Mouse (Mus musculus): ENCODE results near the gene Trub1. TPM values are rescaled to one million over a fixed set of nuclear protein-coding genes. Genes with fewer than 3 reads are reported as not detected.

Gene Trub1
- polyA plus RNA-seq, 1 experiment: 19.8 TPM

GRCm38 (mm10) chr19:57498884-57499410 is 46.2 kb downstream of the Trub1 start:
- DNase-seq (ENCODE audit: low read depth): no peak
- no peak for TF ChIP-seq POLR2A (IDR thresholded peaks at IDR 0.05; ENCODE audit: borderline replicate concordance, extremely low read depth, insufficient read depth, insufficient read length, poor library complexity, severe bottlenecking)
- no peak for TF ChIP-seq CTCF (IDR thresholded peaks at IDR 0.05; ENCODE audit: borderline replicate concordance, extremely low read depth, insufficient read depth, insufficient read length)

GRCm38 (mm10) chr19:57500254-57500653 is 47.5 kb downstream of the Trub1 start:
- TF ChIP-seq CTCF (IDR thresholded peaks at IDR 0.05; ENCODE audit: borderline replicate concordance, extremely low read depth, insufficient read depth, insufficient read length) (no peak), POLR2A (IDR thresholded peaks at IDR 0.05; ENCODE audit: borderline replicate concordance, extremely low read depth, insufficient read depth, insufficient read length, poor library complexity, severe bottlenecking) (no peak)
- DNase-seq (ENCODE audit: low read depth): no peak

- peak; percentile 56 for DNase-seq (ENCODE audit: low read depth)
- TF ChIP-seq POLR2A (IDR thresholded peaks at IDR 0.05; ENCODE audit: borderline replicate concordance, extremely low read depth, insufficient read depth, insufficient read length, poor library complexity, severe bottlenecking): no peak
- no peak for TF ChIP-seq CTCF (IDR thresholded peaks at IDR 0.05; ENCODE audit: borderline replicate concordance, extremely low read depth, insufficient read depth, insufficient read length)
These were observed 50.4 kb downstream of the Trub1 start for GRCm38 (mm10) chr19:57503144-57503543.

GRCm38 (mm10) chr19:57505048-57505932 is 52.6 kb downstream of the Trub1 start:
- peak; percentile 69 for DNase-seq (ENCODE audit: low read depth)
- TF ChIP-seq POLR2A (IDR thresholded peaks at IDR 0.05; ENCODE audit: borderline replicate concordance, extremely low read depth, insufficient read depth, insufficient read length, poor library complexity, severe bottlenecking): no peak

- TF ChIP-seq CTCF (IDR thresholded peaks at IDR 0.05; ENCODE audit: borderline replicate concordance, extremely low read depth, insufficient read depth, insufficient read length) (no peak), POLR2A (IDR thresholded peaks at IDR 0.05; ENCODE audit: borderline replicate concordance, extremely low read depth, insufficient read depth, insufficient read length, poor library complexity, severe bottlenecking) (no peak)
- DNase-seq (ENCODE audit: low read depth): no peak
These were observed 53.9 kb downstream of the Trub1 start for GRCm38 (mm10) chr19:57506591-57506990.

- no peak for DNase-seq (ENCODE audit: low read depth)
- TF ChIP-seq POLR2A (IDR thresholded peaks at IDR 0.05; ENCODE audit: borderline replicate concordance, extremely low read depth, insufficient read depth, insufficient read length, poor library complexity, severe bottlenecking) (no peak), CTCF (IDR thresholded peaks at IDR 0.05; ENCODE audit: borderline replicate concordance, extremely low read depth, insufficient read depth, insufficient read length) (no peak)
These were observed 55.6 kb downstream of the Trub1 start for GRCm38 (mm10) chr19:57508261-57508788.

GRCm38 (mm10) chr19:57509758-57510319 is 57.1 kb downstream of the Trub1 start:
- DNase-seq (ENCODE audit: low read depth): no peak
- TF ChIP-seq CTCF (IDR thresholded peaks at IDR 0.05; ENCODE audit: borderline replicate concordance, extremely low read depth, insufficient read depth, insufficient read length): no peak
- no peak for TF ChIP-seq POLR2A (IDR thresholded peaks at IDR 0.05; ENCODE audit: borderline replicate concordance, extremely low read depth, insufficient read depth, insufficient read length, poor library complexity, severe bottlenecking)

GRCm38 (mm10) chr19:57510836-57511235 is 58.1 kb downstream of the Trub1 start:
- TF ChIP-seq POLR2A (IDR thresholded peaks at IDR 0.05; ENCODE audit: borderline replicate concordance, extremely low read depth, insufficient read depth, insufficient read length, poor library complexity, severe bottlenecking): no peak
- TF ChIP-seq CTCF (IDR thresholded peaks at IDR 0.05; ENCODE audit: borderline replicate concordance, extremely low read depth, insufficient read depth, insufficient read length): no peak
- DNase-seq (ENCODE audit: low read depth): no peak

GRCm38 (mm10) chr19:57513123-57513522 is 60.4 kb downstream of the Trub1 start:
- DNase-seq (ENCODE audit: low read depth): no peak
- TF ChIP-seq POLR2A (IDR thresholded peaks at IDR 0.05; ENCODE audit: borderline replicate concordance, extremely low read depth, insufficient read depth, insufficient read length, poor library complexity, severe bottlenecking): no peak
- no peak for TF ChIP-seq CTCF (IDR thresholded peaks at IDR 0.05; ENCODE audit: borderline replicate concordance, extremely low read depth, insufficient read depth, insufficient read length)

- no peak for TF ChIP-seq POLR2A (IDR thresholded peaks at IDR 0.05; ENCODE audit: borderline replicate concordance, extremely low read depth, insufficient read depth, insufficient read length, poor library complexity, severe bottlenecking)
These were observed 69.0 kb downstream of the Trub1 start for GRCm38 (mm10) chr19:57521721-57522120.

GRCm38 (mm10) chr19:57523363-57523762 is 70.7 kb downstream of the Trub1 start:
- TF ChIP-seq POLR2A (IDR thresholded peaks at IDR 0.05; ENCODE audit: borderline replicate concordance, extremely low read depth, insufficient read depth, insufficient read length, poor library complexity, severe bottlenecking) (no peak), CTCF (IDR thresholded peaks at IDR 0.05; ENCODE audit: borderline replicate concordance, extremely low read depth, insufficient read depth, insufficient read length) (no peak)
- DNase-seq (ENCODE audit: low read depth): peak; percentile 83

More at GRCm38 (mm10) chr19:57521721-57522120, 69.0 kb downstream of the Trub1 start:
- DNase-seq (ENCODE audit: low read depth): peak; percentile 37
